Mouse (Mus musculus) stomach, embryonic 16.5 days (tissue): ENCODE results near the gene Gtf3c6. TPM values are rescaled to one million over a fixed set of nuclear protein-coding genes. Genes with fewer than 3 reads are reported as not detected.

Experiments
- ATAC-seq: fragments of 200-750 bp; cut with Nextera tagmentation; 2 replicates; pipeline ENCODE4 v1.8.0; 2017; ENCODE audit warnings: moderate number of reproducible peaks, moderate TSS enrichment; ENCODE audit not compliant: insufficient read depth, low FRiP score
- H3K27ac ChIP-seq: fragments of 300-500 bp; sonication (generic); 2 replicates; pipeline ENCODE4 v1.5.1; 2014; ENCODE audit warnings: low read length
- H3K27me3 ChIP-seq: fragments of 300-500 bp; sonication (generic); 2 replicates; pipeline ENCODE4 v1.6.1; 2014; ENCODE audit warnings: low read length, control low read depth, mixed read lengths; ENCODE audit not compliant: control insufficient read depth, insufficient read depth
- H3K36me3 ChIP-seq: fragments of 300-500 bp; sonication (generic); 2 replicates; pipeline ENCODE4 v1.6.1; 2014; ENCODE audit warnings: low read length; ENCODE audit not compliant: control insufficient read depth, insufficient read depth
- H3K4me1 ChIP-seq: fragments of 300-500 bp; sonication (generic); 2 replicates; pipeline ENCODE4 v1.6.1; 2014; ENCODE audit warnings: low read length, control low read depth, mixed read lengths; ENCODE audit not compliant: control insufficient read depth, insufficient read depth
- H3K4me2 ChIP-seq: fragments of 300-500 bp; sonication (generic); 2 replicates; pipeline ENCODE4 v1.6.1; 2014; ENCODE audit warnings: low read depth, low read length, mixed read lengths
- H3K4me3 ChIP-seq: fragments of 300-500 bp; sonication (generic); replicated peaks from 2 replicates; pipeline ENCODE4 v1.5.1; 2014; ENCODE audit warnings: mild to moderate bottlenecking, low read length
- H3K9ac ChIP-seq: fragments of 300-500 bp; sonication (generic); 2 replicates; pipeline ENCODE4 v1.6.1; 2014; ENCODE audit warnings: low read length
- H3K9me3 ChIP-seq: fragments of 300-500 bp; sonication (generic); replicated peaks from 2 replicates; pipeline ENCODE4 v1.6.1; 2016; ENCODE audit warnings: low read length, control low read depth; ENCODE audit not compliant: control insufficient read depth
- WGBS: fragments of 180-500 bp; shearing (Covaris S2); extraction: QIAGEN DNeasy Blood & Tissue Kit; methylation state at CpG from one replicate; pipeline ENCODE4 v1.1.7; 2014; 5-methylcytosine and 5-hydroxymethylcytosine counted together
- polyA plus RNA-seq: library from polyadenylated mRNA; unstranded; fragments of >200 nt; fragmentation: Nextera tagmentation; extraction: Ambion mirVana; gene quantifications from 2 replicates; pipeline ENCODE4 v1.2.1, GENCODE M21; 2015

The Gtf3c6 gene
- polyA plus RNA-seq, 1 experiment from 2014 or later: 86.1 TPM

DNA sequence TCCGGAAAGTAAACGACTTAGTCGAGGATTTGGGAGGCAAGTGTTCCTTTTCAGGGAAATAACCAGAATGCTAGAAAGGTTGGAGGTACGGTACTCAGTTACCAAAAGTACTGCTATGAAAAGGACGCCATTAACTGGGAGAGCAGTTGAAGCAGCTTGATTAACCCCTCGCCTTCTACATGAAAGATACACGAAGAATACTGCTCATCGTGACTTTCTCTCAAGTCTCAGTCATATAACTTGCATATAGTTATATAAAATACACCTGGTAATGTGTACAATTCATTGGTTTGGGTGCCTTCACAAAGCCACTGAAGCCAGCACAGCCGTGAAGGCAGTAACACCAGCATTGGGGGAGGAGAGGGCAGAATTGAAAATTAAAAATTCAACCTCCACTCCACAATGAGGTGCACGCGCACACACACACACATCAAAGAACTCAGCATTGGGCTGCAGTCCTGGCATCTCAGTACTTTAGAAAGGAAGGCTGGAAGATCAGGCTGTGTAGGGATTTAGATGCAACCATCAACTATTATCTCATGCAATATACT is 10.7 kb downstream of the Gtf3c6 start:
- ATAC-seq: peak; percentile 24; the same call in 1 of the 2 replicates
- peaks cover 19% of the 10 kb centered on the region for H3K36me3 ChIP-seq
- peak overlapping the region; percentile 80 for H3K9ac ChIP-seq
- peak overlapping the region; percentile 86 for H3K4me2 ChIP-seq
- no peaks in the 10 kb centered on the region for H3K4me1 ChIP-seq
- no peaks in the 10 kb centered on the region for H3K9me3 ChIP-seq
- H3K27ac ChIP-seq: peak overlapping the region; percentile 51; the same call in 1 of the 2 replicates
- no peaks in the 10 kb centered on the region for H3K27me3 ChIP-seq
- H3K4me3 ChIP-seq: peak overlapping the region; percentile 92
- WGBS: 29% methylated on average over 11 of the region's 11 CpGs

GRCm38 (mm10) chr10:40246374-40247165 is 11.3 kb downstream of the Gtf3c6 start, which contains the start of gene Rpf2:
Rpf2 (minus strand) TSS chr10:40247036.
- WGBS: under 1% methylated on average over 54 of the region's 54 CpGs
- Histone ChIP-seq H3K9me3 (no peaks in the 10 kb centered on the region), H3K4me3 (peak within 1 kb of the TSS; percentile 92), H3K27ac (peak within 1 kb of the TSS; percentile 51; the same call in 1 of the 2 replicates), H3K4me2 (peak within 1 kb of the TSS; percentile 86), H3K4me1 (no peaks in the 10 kb centered on the region), H3K9ac (peak within 1 kb of the TSS; percentile 80), H3K27me3 (no peaks in the 10 kb centered on the region), H3K36me3 (peaks cover 19% of the 10 kb centered on the region)
- peak; percentile 92 for ATAC-seq

DNA sequence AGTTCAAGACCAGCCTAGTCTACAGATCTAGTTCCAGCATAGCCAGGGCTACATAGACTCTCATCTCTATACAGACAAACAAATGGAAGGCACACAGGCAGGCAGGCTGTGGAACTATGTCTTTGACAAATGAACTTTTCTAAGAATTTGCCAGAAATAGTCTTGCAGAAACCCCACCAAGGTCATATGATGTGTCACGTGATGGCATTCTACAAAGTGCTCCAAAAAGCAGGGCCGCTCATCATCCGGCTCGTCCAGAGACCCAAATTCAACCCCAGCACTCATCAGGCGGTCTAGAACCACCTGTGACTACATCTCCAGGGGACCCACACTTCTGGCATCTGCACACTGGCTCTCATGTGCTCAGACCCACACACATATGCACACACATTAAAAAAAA is 20.1 kb downstream of the Gtf3c6 start:
- Histone ChIP-seq H3K4me3 (no peak overlapping the region), H3K27me3 (no peaks in the 10 kb centered on the region), H3K4me1 (no peaks in the 10 kb centered on the region), H3K36me3 (peaks cover 14% of the 10 kb centered on the region; the same call in 1 of the 2 replicates), H3K9ac (no peak overlapping the region), H3K4me2 (no peak overlapping the region), H3K9me3 (no peaks in the 10 kb centered on the region), H3K27ac (no peak overlapping the region)
- WGBS: 90% methylated on average over 5 of the region's 5 CpGs
- ATAC-seq: no peak

GRCm38 (mm10) chr10:40233241-40233640 is 24.7 kb downstream of the Gtf3c6 start:
- ATAC-seq: no peak
- H3K9ac ChIP-seq: no peak overlapping the region
- H3K36me3 ChIP-seq: peaks cover 6% of the 10 kb centered on the region; the same call in 1 of the 2 replicates
- H3K4me1 ChIP-seq: no peaks in the 10 kb centered on the region
- H3K9me3 ChIP-seq: no peaks in the 10 kb centered on the region
- H3K27me3 ChIP-seq: no peaks in the 10 kb centered on the region
- no peak overlapping the region for H3K27ac ChIP-seq
- no peak overlapping the region for H3K4me2 ChIP-seq
- WGBS: 88% methylated on average over 3 of the region's 3 CpGs
- H3K4me3 ChIP-seq: no peak overlapping the region

- no peak overlapping the region for H3K4me2 ChIP-seq
- no peaks in the 10 kb centered on the region for H3K9me3 ChIP-seq
- H3K36me3 ChIP-seq: peaks cover 6% of the 10 kb centered on the region; the same call in 1 of the 2 replicates
- H3K4me1 ChIP-seq: no peaks in the 10 kb centered on the region
- H3K4me3 ChIP-seq: no peak overlapping the region
- 73% methylated on average over 7 of the region's 7 CpGs for WGBS
- no peaks in the 10 kb centered on the region for H3K27me3 ChIP-seq
- no peak for ATAC-seq
- no peak overlapping the region for H3K9ac ChIP-seq
- no peak overlapping the region for H3K27ac ChIP-seq
These were observed 25.5 kb downstream of the Gtf3c6 start for GRCm38 (mm10) chr10:40232442-40232841.

DNA sequence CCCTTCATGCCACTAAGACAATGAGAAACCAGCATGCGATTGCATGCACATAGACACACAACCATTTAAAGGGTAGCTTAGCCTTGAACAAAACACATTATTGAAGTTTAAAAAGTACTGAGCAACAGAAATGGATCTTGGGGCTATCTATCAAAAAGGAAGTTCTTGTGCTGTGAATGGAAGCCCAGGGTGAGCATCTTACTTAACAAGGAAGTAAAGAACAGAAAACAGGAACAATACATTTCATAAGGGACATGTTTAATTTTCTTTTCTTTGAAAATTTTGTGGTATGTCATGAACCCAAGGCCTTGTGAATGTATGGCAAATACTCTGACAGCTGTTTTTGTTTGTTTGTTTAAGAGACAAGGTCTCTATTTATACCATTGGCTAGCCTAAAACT is 28.2 kb downstream of the Gtf3c6 start:
- no peak overlapping the region for H3K4me3 ChIP-seq
- no peaks in the 10 kb centered on the region for H3K27me3 ChIP-seq
- no peaks in the 10 kb centered on the region for H3K9me3 ChIP-seq
- 95% methylated on average over 1 of the region's 1 CpGs for WGBS
- H3K4me2 ChIP-seq: no peak overlapping the region
- no peak for ATAC-seq
- H3K9ac ChIP-seq: no peak overlapping the region
- H3K27ac ChIP-seq: no peak overlapping the region
- peaks cover 5% of the 10 kb centered on the region for H3K36me3 ChIP-seq
- no peaks in the 10 kb centered on the region for H3K4me1 ChIP-seq

- Histone ChIP-seq H3K4me1 (no peaks in the 10 kb centered on the region), H3K9ac (no peak overlapping the region), H3K27me3 (no peaks in the 10 kb centered on the region), H3K4me3 (no peak overlapping the region), H3K36me3 (peaks cover 12% of the 10 kb centered on the region), H3K9me3 (no peaks in the 10 kb centered on the region), H3K27ac (no peak overlapping the region), H3K4me2 (no peak overlapping the region)
- WGBS: 78% methylated on average over 4 of the region's 4 CpGs
- ATAC-seq: no peak
These were observed 30.1 kb downstream of the Gtf3c6 start for GRCm38 (mm10) chr10:40227660-40228303.

GRCm38 (mm10) chr10:40218874-40219273 is 39.0 kb downstream of the Gtf3c6 start:
- H3K9ac ChIP-seq: no peak overlapping the region
- H3K4me2 ChIP-seq: no peak overlapping the region
- peaks cover 12% of the 10 kb centered on the region; the same call in 1 of the 2 replicates for H3K9me3 ChIP-seq
- no peak overlapping the region for H3K4me3 ChIP-seq
- WGBS: 68% methylated on average over 3 of the region's 3 CpGs
- H3K4me1 ChIP-seq: no peaks in the 10 kb centered on the region
- H3K27ac ChIP-seq: peak overlapping the region; percentile 28
- no peak for ATAC-seq
- H3K27me3 ChIP-seq: no peaks in the 10 kb centered on the region
- peaks cover 20% of the 10 kb centered on the region for H3K36me3 ChIP-seq
